Mouse (Mus musculus) MEL-GATA-1-ER (cell line): ENCODE data around the gene Kif1c.

Experiments used
- DNase-seq: peaks from one replicate; pipeline ENCODE4 v3.0.0-alpha.2; 2012; ENCODE audit warnings: low read depth; ENCODE audit errors: extremely low read depth

Kif1c gene

DNA sequence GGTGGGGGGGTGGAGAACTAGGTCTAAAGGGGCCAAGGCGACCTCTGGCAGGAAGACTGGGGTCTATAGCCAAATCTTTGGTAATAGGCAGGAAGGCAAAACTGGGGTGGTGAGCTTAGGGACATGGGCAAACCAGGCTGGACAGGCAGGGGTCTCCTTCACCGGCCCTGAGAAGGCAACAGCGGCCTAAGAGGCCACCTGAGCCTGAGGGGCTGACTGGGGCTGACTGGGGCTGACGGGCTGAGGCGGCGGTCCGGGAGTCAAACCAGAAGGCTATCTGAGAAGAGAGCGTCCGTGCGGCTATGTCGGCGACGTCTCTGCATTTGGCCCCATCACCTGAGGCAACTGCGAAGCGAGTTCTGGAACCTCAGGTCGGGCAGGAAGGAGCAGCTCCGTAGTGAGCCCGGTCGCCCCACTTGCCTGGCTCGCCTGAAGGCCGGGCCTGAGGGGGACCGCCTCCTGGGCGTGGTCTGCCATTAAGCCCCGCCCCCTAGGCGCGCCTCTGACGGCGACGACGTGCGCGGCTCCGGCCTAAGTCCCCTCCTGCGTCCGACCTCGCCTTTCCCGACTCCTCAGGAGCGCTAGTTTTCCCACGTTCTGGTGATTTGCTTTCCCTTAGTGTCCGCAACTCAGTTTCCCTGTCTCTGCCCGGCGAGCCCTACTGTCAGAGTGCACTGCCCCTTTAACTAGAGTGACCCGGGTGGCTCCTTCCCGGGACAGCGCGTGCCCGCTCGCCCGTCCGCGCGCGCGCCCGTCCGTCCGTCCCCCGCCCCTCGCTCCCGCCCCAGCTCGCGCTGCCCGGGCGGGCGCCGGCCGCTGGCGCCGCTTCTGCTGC lies at the start of gene Kif1c, which contains the start of gene Inca1:
TSS of gene Kif1c (plus strand) at position 827 of the 835 bp plus-strand sequence.
TSS of gene Inca1 (minus strand) at position 434 of the 835 bp plus-strand sequence.
- peak; percentile 65 for DNase-seq

- no peak for DNase-seq
These were observed 49.0 kb upstream of the Kif1c start for GRCm38 (mm10) chr11:70651391-70651790.

DNA sequence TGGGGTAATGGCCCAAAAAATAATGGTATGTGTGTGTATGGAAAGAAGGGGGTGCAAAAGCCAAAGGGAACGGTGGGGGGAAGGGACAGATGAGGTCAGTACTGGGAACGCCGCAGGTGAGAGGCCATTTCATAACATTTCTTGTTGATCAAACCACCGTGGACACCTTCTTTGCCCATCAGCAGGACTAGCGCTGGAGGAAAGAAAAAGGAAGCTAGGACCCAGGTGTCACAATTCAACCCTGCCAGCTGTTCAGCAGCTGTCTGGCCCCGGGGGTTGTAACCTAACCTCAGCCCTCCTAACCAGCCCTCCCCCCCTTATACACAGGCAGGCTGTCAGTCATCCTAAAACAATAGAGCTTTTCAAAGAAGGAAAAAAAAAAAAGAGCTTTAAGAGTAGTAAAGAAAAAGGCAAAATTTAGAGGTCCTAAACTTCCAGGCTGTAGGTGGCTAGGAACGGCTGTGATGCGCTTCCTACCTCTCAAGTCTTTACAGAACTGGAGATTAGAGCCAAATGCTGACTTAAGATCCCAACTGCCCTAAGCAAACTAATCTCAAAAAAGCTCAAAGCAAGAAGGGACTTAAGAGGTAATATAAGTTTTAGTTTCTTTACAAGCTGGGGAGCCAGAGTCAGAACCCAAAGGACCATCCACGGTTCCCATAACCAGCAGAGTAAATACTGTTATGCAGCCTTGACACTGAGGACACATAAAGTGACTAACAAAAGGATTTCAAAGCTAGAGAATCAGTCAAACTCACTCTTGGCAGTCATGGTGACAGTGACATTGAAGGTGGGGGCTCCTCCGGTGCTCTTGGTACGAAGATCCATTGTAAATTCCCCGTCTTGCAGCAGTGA lies 48.1 kb upstream of the Kif1c start:
- no peak for DNase-seq

DNA sequence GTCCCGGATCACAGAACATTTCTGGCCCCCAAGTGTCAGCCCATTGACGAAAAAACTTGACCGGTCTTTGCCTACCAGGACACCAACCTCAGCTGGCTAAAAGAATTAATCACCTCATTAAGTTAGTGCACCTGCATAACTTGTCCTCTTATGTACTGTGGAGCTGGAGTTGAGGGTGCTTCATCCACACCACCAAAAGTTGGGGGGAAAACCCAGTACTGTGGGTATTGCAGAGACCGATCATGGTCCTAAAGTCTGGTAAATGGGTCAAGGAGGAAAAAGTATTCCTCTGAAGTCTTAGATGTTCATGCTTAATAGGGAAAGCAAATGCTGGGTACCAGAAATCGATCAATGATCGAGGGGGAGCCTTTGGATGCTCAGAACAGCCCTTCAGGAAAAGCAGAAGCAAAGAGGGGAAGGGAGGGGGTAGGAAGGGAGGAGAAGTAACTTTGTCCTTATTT lies 47.4 kb upstream of the Kif1c start:
- DNase-seq: peak; percentile 73

DNA sequence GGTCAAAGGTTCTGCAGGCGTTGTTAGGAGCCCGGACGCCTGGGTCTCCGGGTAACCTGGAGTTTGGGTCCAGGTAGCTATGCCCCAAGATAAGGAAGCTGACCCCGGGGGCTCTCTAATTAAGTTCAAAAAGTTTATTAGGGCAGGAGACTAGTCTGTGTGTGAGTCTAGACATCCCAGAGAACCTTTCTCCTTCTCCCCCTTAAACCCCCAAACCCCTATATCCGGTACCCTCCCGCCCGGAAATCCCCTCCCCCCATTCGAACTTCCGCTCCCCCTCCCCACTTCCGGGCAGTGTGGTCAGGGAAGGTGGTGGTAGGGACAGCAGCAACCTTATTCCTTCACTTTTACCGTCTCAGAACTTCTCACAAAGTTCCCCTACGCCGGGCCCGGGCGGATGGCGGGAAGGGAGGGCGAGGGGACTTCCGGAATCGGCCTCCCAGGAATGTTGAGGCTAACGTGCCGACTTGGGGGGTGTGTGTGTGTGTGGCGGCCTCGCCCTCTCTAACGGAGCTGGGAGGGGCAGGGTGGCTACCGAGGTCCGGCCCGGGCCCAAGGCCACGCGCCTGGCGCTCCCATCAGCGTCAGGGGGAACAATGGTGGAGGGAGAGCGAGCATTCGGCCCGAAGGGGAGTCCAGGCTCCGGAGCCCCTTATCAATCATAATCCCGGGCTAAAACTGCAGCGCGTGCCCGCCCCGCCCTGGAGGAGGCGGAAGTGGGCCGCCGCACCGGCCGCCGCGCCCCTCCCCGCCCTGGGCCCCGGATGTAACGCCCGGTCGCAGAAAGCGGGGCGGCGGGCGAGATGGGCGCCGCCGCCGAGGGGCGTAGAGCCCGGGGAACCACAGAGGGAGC lies 46.8 kb upstream of the Kif1c start:
- no peak for DNase-seq

DNA sequence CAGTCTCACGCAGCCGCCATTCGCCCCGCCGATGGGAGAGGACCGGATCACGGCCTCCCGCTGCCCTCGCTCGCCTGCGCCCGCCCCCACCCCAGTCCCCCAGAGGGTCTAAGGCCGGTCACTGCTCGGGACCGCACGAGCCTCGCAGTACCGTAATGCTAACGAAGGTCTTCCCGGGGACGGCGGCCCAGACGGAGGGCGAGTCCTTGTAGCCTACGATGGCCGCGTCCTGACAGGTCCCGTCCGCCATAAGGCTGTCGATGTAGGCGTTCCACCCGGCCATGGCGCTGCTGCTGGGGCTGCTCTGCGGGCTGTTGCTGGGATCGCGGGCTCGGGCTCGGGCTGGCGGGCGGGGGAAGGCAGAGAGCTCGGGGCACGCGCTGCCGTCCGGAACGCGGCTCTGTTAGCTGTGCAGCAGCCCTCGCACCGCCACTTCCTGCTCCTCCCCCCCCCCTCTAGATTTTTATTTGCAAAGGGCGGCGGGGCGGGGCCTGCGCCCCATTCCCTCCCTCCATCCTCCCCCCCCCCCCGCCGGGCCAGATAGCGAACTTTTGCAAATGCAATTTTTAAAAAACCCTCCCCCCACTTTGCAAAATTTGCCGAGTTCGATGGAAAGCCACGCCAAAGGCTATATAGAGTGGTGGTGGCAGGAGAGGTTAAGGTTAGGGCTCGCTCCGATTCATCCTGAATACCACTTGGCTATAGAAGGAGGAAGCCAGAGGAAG lies 46.0 kb upstream of the Kif1c start, which contains the start of gene Pfn1:
TSS of gene Pfn1 (minus strand) at position 447 of the 725 bp plus-strand sequence.
- peak; percentile 74 for DNase-seq

- no peak for DNase-seq
These were observed 45.3 kb upstream of the Kif1c start for GRCm38 (mm10) chr11:70654923-70655570.

- no peak for DNase-seq
These were observed 44.5 kb upstream of the Kif1c start for GRCm38 (mm10) chr11:70655571-70656455.

DNA sequence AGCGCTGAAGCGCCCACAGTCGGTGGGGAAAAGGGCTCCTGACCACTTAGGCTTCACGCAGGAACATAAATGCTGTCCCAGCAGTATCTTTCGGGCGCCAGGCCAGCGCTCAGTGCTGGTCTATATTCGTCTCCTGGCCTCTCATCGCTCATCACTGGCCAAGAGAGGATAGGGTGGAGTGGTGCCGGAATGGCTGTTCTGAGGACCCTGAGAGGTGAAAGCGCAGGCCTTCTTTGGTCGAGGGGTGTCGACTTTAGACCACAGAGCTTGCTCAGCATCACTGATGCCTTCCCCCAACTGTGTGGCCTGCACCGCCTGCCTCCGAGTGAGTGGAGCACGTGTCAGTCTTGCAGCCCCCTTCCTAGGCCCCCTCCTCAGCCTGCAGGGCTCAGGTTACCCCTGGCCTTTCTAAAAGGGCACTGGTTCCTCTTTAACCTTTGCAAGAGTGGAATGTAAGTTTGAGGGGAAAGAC lies 43.9 kb upstream of the Kif1c start:
- DNase-seq: no peak

DNA sequence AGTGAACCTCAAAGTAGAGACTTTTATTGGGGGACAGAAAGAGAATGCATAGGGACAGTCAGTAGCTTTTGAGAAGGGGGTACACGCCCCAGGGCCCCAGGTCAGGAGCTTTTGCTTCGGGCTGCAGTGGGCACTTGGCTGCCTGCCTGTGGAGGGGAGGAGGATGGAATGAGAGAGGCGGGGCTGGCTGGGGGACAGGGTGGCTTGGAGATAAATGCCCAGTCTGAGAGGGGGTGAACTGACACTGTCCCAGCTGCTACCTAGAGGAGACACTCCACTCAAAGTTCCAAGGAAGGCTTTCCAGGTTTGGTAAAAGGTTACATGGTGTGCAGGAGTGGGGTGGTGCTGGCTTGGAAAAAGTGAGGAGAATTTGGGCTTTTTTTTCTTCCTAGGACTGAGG lies 43.4 kb upstream of the Kif1c start, which contains the start of gene Eno3:
TSS of gene Eno3 (plus strand) at position 239 of the 400 bp plus-strand sequence.
- DNase-seq: no peak

GRCm38 (mm10) chr11:70657573-70657972 lies 42.8 kb upstream of the Kif1c start:
- DNase-seq: no peak

DNA sequence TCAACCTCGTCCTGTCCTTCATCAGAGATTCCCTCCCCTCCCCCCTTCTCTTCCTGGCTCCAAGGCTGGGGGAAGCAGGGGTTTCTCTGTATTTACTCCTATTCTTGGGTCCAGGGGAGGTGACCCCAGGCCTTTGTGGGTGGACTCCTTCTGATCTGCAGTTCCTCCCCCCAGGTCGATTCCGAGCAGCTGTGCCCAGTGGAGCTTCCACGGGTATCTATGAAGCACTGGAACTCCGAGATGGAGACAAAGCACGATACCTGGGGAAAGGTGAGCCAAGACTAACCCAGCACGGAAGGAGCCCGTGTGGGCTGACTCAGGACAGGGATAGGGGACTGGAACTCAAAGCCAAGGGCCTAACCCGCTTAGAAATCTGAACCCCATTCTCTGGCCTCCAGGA lies 42.4 kb upstream of the Kif1c start:
- no peak for DNase-seq

DNA sequence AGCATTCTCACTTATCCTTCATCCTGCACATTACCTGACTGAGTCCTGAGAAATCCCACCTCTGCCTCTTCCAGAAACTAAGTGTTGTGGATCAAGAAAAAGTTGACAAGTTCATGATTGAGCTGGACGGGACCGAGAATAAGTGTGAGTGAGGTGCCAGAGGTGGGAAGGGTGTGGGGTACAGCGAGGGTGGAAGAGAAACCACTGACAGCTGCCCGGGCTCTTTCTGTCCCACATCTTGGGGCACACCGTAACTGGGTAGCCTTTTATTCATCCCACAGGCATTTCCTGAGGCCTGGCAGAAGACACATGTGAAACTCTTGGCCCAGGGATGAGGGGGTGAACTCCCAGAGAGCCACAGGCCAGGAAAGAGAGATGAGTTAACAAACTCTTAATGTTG lies 41.8 kb upstream of the Kif1c start:
- DNase-seq: no peak

GRCm38 (mm10) chr11:70658942-70659341 lies 41.4 kb upstream of the Kif1c start:
- DNase-seq: no peak

DNA sequence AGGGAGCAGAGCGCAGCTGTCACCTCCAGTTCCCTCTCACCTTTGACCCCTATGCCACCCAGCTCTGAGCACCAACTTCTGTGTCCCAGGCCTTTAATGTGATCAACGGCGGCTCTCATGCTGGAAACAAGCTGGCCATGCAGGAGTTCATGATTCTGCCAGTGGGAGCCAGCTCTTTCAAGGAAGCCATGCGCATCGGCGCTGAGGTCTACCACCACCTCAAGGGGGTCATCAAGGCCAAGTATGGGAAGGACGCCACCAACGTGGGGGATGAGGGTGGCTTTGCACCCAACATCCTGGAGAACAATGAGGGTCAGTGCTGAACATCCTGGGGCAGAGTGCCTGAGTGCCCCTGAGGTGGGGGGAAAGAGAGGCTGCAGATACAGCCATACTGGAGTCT lies 39.8 kb upstream of the Kif1c start:
- DNase-seq: no peak

DNA sequence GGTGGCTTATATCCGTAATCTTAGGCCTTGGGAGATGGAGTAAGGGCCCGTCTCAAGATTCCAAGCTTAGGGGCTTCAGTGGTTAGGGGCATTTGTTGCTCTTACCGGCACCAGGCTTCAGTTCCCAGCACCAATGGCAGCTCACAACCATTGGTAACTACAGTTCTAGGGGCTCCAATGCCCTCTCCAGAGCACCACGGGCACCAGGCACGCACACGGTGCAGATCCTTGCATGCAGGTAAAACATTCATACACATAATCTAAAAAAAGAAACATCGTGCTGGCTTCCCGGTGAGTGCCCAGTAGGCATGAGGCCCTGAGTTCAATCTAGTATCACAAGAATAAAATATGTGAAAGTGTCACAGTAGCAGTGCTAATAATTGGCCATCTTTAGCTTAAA lies 37.2 kb upstream of the Kif1c start:
- DNase-seq: no peak

DNA sequence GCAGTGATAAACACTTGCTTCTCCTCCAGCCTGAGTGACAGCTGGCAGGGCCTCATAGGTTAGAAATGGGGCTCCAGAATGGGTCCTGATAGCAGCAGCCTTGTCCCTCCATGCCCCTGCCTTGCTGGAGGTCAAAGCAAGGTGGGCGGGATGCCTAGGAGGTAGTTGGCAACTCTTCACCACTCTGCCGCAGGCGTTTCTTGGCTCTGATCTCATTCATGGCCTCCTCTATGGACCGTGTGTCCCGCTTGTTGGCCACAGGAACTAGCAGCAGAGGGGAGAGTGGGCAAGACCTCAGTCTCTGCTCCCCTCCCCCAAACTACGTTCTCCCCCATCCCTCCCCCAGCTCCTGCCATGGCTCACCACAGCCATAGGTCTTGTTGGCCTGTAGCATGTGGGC lies 36.4 kb upstream of the Kif1c start:
- no peak for DNase-seq

- DNase-seq: no peak
These were observed 35.6 kb upstream of the Kif1c start for GRCm38 (mm10) chr11:70664741-70665140.

DNA sequence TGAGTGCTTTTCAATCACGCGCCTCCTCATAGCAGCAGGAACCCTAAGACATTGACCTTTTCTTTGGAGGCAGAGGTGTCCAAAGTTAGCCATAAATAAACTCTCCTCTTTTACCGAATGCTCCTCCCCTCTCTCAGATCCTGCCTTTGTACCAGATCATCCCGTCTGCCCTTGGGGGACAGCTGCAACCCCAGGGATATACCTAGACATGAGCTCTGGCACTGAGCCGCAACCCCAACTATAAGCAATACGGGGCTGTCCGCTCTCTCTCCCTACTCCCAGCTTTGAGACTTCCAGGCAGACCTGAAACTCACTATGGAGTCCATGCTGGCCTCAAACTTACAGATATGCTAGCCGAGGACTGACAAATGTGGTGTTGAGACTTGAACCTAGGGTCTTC lies 33.7 kb upstream of the Kif1c start:
- DNase-seq: no peak
